Mouse (Mus musculus) embryo, embryonic 11.5 days (tissue): Measurements from ENCODE around the gene Gpatch2l.

Experiments
- DNase-seq: peaks from one replicate; pipeline ENCODE4 v3.0.0-alpha.2; 2012; ENCODE audit warnings: low read depth, low spot score

The Gpatch2l gene

DNA sequence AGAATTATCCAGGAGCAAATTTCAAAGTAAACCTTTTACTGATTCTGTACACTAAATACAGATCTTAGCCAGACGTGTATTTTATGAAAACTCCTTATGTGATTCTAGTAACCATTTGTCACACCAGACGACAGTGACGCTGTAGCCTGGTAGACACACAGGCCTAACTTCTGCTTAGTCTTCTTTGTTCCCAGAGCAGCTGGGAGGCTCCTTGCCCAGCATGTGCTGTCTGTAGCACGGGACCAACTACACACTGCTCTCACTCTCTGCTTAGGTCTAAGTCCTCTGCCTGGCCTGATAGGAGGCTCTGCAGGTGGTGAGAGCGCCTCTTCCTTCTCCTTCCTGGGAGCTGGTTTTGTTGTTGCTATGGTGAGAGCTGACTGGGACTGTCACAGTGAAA, 35.2 kb downstream of the Gpatch2l start:
- no peak for DNase-seq

DNA sequence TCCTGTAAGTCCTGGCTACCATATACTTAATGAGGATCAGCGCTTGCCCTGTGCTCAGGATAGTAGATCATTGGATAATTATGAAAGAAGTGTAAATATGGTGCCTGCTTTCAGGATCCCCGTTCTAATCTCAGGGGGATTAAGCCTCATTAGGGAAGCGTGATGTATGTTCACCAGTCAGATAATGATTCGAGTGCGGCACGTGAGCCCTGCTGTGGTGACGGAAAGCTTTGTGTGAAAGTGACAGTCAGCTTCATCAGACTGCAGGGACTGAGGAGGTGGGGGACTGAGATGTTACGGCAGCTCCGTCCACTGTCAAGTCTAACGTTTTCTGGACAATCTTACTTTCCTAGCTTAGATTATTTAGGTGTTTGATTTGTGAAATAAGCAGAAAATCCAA, 38.3 kb downstream of the Gpatch2l start:
- DNase-seq, result no peak

DNA sequence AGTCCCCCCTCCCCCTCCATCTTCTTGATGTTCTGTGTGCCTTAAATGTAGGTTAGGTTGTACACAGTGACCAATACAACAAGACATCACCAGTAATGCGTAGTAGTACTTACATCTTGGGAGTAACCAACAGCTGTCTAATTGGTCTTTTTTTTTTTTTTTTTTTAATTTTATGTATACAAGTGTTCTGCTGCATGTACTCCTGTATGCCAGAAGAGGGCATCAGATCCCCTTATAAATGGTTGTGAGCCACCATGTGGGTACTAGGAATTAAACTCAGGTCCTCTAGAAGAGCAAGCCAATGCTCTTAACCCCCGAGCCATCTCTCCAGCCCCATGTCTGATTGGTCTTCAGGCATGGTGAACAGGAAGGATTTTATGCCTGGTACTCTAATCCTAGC, 44.0 kb downstream of the Gpatch2l start:
- no peak for DNase-seq

DNA sequence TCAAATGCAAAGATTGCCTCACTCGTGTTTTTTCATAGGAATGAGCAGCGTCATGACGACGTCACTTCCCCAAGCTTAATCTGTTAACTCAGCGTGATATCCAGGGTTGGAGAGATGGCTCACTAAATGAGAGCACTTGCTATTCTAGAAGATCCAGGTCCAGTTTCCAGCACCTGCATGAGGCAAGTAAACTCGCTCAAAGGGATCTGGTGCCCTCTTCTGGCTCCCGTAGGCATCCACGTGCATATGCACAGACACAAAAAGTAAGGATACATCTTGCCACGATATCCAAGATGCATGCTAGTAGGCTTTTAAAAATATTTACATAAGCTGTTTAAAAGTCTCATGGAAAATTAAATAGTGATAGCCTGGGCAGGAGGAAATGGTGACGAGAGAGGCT, 55.8 kb downstream of the Gpatch2l start:
- no peak for DNase-seq

DNA sequence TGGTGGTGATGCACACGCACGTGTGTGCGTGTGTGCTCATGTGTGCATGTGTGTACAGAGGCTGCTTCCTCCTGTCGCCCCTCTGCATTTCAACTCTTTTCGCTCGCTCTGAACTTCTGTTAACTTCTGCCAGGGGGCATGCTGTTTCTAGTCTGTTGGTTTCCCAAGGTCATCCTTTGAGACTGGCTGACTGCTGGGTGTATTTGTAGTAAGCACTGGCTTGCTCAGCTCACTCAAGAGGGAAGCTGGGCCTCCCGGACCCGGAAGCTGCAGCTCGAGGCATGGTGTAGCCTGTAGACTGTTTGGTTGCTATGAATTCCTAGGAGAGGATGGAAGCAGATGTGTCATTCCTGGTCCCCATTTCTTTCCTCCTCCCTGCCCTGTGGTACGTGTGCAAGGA, 61.3 kb downstream of the Gpatch2l start:
- no peak for DNase-seq

DNA sequence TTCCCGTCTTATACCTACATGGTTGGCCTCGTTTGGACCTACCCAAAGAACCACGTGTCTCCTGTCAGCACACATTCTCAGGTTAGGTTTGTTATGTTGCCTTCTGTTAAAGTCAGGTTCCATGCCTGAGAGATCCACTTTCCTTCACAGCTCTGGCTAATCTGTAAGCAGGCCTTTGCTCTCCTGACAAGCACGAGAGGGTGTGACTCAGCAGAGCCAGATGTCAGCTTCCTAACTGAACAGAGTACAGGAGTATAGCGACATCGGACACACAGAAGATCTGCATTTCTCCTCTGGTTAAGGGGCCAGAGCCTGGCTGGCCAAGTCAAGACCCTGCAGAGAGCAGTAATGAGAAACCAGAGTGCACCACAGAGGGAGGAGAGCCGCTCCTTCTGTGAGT, 63.4 kb downstream of the Gpatch2l start:
- DNase-seq, result no peak

DNA sequence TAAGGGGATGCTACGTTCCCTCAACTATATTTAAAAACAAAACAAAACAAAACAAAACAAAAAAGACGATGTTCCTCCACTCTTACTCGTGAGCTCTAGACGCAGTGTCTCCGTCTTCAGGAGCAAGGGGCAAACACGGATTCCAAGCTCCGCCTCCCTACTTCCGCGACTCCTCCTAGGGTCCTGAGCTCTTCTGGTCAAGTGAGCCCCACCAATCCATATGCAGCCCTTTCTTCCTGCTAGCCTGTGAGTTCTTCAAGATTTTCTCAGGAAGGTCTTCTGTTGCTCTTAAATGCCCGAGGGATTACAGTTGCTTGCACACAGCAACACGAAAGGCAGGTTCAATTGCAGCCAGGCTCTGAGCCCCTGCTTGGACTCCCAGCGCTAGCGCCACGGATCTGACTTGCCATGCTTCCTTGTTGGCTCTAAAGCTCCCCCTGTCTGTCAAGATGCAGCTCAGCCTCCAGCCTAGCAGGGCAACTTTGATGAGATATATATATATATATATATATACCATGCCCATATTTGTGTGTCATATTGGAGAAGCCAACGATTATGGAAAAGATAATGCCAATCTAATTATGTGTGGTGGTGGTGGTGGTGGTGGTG, 64.1 kb downstream of the Gpatch2l start:
- DNase-seq, result no peak

DNA sequence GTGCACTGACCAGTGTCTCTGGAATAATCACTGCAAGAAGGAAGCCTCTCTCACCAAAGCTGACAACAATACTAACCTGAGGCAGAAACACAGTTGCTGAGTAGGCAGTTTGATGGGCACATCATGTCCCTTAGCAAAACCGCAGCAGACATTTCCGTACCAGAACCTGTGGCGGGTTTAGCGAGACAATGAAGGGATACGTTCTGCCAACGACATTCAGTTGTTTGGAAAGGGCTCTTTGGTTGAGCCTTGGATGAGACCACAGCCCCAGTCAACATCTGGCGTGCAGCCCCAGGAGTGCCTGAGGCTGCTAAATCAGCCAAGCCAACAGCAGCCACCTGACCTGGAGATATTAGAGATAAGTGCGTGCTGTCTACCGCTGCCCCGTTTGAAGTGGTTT, 67.8 kb downstream of the Gpatch2l start:
- DNase-seq, result no peak

DNA sequence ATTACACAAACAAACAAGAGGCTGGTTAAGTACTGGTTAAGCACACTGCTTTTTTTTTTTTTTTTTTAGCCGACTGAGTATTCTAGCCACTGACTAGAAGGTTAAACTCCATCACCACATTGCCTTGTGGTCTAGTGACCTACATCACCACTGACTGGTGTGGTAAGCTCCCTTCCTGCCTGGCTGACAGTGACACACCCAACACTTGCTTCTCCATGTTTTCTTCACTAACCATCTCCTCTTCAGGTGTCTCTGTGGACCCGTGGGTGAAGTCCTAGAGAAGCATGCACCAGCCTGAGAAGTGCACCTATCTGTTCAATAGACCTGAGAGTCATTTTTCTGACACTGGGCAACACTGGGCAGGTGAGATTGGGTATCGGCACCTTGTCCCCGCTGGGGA, 68.2 kb downstream of the Gpatch2l start:
- no peak for DNase-seq

DNA sequence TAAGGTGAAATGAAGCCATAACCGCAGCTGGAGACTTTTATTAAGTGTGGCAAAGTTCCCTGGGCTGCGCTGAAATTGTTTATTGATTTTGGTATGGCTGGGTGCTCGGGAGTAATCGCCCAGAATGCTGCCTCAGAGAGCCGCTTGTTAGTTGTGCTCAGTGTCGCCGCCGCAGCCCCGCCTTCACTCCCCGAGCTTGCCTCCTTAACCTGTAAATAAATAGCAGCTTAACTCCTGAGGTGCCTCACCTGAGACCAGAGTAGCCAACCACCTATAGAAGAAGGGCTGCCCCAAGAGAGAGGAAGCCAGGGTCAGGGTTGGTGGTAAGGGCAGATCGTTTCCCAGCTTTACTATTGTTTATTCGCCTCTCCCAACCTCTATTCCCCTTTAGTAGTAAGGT, 79.0 kb downstream of the Gpatch2l start:
- no peak for DNase-seq

DNA sequence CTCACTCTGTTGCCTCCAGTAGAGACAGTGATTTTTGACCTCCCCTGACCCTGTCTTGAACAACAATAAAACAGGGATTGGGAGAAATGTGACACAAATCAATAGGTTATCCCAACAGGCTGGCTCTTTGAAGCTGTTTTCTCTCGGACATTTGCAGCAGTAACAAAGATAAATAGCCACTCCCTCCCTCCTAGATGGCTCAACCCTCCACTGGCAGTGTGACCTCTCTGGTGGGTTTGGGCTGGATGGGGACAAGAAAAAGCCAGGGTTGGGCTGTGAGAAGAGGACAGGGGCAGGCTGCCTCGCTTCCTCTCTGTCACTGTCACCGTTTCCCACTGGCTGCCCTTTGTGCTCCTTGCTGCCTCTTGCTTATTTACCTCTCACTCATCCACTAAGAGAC, 82.6 kb downstream of the Gpatch2l start:
- no peak for DNase-seq

DNA sequence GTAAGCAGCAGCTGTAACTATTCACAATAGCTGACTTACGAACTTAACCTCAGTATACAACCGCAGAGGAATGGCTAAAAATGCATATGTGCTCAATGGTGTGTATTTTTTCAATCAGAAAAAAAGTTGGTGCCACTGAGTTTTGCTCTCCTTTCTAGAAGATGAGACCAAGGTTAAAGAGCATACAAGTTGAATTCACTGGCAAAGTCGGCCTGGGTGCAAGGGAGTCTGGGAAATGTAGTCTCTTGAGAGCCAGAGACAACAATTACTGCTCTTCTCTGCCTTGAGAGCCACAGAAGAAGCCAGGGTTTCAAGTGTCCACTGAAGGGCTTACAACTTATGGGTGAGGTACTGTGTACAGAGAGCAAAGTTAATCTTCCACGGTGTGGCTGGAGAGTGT, 88.2 kb downstream of the Gpatch2l start:
- DNase-seq, result no peak

DNA sequence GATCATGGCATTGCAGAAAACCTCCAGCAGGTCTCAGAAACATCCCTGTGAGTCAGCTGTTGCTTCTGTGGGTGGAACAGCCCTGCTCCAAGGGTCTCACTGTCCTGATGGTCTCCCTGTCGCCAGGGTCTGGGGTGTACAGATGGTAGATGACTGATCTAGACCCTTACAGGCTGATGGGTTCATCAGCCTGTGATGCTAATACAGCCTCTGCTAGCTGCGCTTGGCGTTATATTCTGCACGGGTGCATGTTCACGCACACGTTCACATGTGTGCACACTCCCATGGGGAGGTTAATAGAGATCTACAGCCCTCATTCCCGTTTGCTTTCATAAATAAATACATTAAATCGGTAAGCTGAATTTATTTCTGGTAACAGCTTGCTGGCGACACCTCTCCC, 89.0 kb downstream of the Gpatch2l start:
- DNase-seq, result no peak

DNA sequence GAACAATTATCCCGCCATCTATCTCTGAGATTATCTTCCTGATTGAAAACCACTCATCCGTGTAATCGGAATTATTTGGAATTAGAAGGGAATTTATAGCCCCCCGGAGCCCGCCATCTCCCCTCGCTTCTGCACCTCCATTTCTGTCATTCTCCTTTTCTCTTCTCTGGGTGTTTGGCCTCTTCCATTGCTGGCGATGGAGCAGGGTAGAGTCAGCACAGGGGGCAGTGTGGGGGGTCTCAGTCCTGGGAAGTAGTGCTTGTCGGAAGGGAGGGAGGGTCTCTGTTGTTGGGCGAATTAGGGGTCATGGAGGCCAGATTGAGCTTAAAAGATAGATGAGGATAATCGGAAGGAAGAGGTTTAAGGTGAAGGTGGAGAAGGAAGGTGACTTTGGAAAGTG, 89.6 kb downstream of the Gpatch2l start:
- no peak for DNase-seq

DNA sequence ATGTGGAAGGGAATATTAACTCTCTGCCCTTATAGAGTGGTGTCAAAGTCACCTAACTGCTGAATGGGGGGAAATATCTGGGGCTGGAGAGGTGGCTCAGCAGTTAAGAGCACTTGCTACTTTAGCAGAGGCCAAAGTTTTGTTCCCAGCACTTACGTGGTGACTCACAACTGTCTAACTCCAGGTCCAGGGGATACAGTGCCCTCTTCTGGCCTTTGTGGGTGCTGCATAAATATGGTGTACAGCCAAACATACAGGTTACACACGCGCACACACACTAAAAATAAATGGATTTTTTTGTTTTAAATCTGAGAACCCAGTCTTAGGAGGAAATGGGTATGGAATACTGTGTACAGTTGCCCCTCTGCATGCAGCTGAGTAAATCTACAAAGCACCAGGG, 94.6 kb downstream of the Gpatch2l start:
- no peak for DNase-seq

DNA sequence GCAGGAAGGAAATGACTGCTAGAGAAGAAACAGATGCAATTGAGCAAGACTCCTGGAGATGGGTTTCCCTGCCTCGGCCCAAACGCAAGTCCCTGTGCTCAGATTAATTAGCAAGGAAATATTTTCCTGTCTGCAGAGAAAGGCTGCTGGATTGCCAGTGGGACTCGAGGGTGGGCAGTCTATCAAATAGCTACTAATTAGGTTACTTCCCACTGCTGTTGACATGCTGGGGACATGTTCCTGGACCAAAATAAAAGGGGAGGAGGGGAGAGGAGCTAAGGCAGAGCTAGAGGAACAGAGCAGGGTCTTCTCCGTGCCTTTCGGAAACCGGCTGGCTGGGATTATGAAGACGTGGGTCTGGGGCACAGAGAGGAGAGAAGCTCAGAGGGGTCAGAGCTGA, 95.2 kb downstream of the Gpatch2l start:
- DNase-seq, result no peak
